In the genomic region with DNA sequence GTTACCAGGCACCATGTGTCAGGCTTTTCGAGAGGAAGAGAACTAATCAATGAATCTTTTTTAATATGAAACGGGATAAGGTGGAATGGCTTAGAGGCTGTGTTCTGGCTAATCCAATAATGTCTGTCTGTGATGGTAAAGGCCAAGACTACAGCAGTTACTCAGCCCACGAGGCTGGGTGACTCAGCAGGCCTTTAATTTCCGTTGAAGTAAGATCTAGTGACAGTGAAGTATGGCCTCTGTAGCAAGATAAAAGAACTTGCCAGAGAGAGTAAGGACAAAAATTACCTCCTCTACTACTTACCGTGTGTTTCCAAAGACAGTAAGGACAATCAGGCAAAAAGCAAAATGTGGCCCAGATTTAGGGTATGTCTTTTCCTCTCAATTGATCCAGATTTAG, we compare ENCODE assay signal across 20 mouse cellular contexts. TPM values are rescaled to one million over a fixed set of nuclear protein-coding genes. Genes with fewer than 3 reads are reported as not detected.
DNase-seq lines count a peak whose midpoint lies in the region.
"Had no signal": no experiment of that assay in that cellular context is flagged by ENCODE, and none has a peak within 500 bp of the region (broad histone marks: within the 10 kb centered on the region; RNA-seq: fewer than 3 reads in every experiment).

No protein-coding gene starts in this region.

- WGBS in forebrain, embryonic 10.5 days = 84% methylated on average over 5 of the region's 5 CpGs

- no peak overlapping the region for H3K4me3 ChIP-seq in forebrain, embryonic 10.5 days
- H3K4me3 ChIP-seq: embryonic facial prominence, embryonic 15.5 days; erythroblast, embryonic 14.5 days; forebrain, embryonic 15.5 days; heart, adult 2 months; heart, embryonic 13.5 days; hindbrain, embryonic 15.5 days had no signal

- H3K27me3 ChIP-seq in forebrain, embryonic 10.5 days (ENCODE audit: poor library complexity, severe bottlenecking) = no peaks in the 10 kb centered on the region
- H3K27me3 ChIP-seq: CH12.LX; embryonic facial prominence, embryonic 15.5 days; forebrain, embryonic 15.5 days; heart, embryonic 13.5 days; hindbrain, embryonic 15.5 days had no signal

- H3K27ac ChIP-seq in forebrain, embryonic 10.5 days = no peak overlapping the region
- H3K27ac ChIP-seq: embryonic facial prominence, embryonic 15.5 days; forebrain, embryonic 15.5 days; heart, adult 2 months; heart, embryonic 13.5 days; hindbrain, embryonic 15.5 days had no signal

- no peaks in the 10 kb centered on the region for H3K36me3 ChIP-seq in forebrain, embryonic 10.5 days (replicated peaks)
- H3K36me3 ChIP-seq: embryonic facial prominence, embryonic 15.5 days; forebrain, embryonic 15.5 days; heart, embryonic 13.5 days; hindbrain, embryonic 15.5 days had no signal

- DNase-seq in adrenal gland, adult (ENCODE audit: inconsistent age in 2 of 2, low spot score in 1 of 2) = peak; percentile 53 to 75
- no peak for DNase-seq in adrenal gland, postnatal 4 days (ENCODE audit: low spot score in 2 of 2)
- DNase-seq in MN1 (ENCODE audit: low spot score) = peak; percentile 44
- DNase-seq in adrenal gland, postnatal 14 days = peak; percentile 24
- DNase-seq in frontal cortex, postnatal 10 days (ENCODE audit: low spot score in 2 of 2) = no peak
- no peak for DNase-seq in forebrain, embryonic 10.5 days (ENCODE audit: extremely low spot score, low spot score)
- no peak for DNase-seq in cerebellum, adult 11 months
- DNase-seq: cerebellum, adult 2 months; cerebellum, postnatal 10 days; embryo, embryonic 11 days; gastrocnemius, postnatal 14 days; heart, adult 2 months; heart, postnatal 36 days; kidney, adult 2 months had no signal

- no peaks in the 10 kb centered on the region for H3K9me3 ChIP-seq in forebrain, embryonic 10.5 days
- H3K9me3 ChIP-seq: embryonic facial prominence, embryonic 15.5 days; forebrain, embryonic 15.5 days; heart, embryonic 13.5 days; hindbrain, embryonic 15.5 days had no signal

- no peaks in the 10 kb centered on the region for H3K4me1 ChIP-seq in forebrain, embryonic 10.5 days
- H3K4me1 ChIP-seq: embryonic facial prominence, embryonic 15.5 days; forebrain, embryonic 15.5 days; heart, embryonic 13.5 days; hindbrain, embryonic 15.5 days had no signal

RNA-seq across cellular contexts. Expression of gene Ubqln2, which starts 46.1 kb away (rescaled TPM):
- total RNA-seq in adrenal gland, postnatal 4 days (2021) = 10 to 100 TPM; 64.4 to 70.0 TPM
- 55.7 and 58.6 TPM in 2 replicates for total RNA-seq in adrenal gland, postnatal 14 days (2021)
- 35.5 and 36.3 TPM in 2 replicates for polyA plus RNA-seq in forebrain, embryonic 10.5 days (2016; fragmentation: Nextera tagmentation; extraction: Ambion mirVana)
- total RNA-seq: CH12.LX had no signal

Comparison
In these comparisons a context has a peak if more than half of its experiments do, and no peak if none do; other contexts are left out.
1. DNase-seq: peak in adrenal gland, adult (2 of 2), MN1 (single experiment) and adrenal gland, postnatal 14 days (single experiment); none in adrenal gland, postnatal 4 days (0 of 2), frontal cortex, postnatal 10 days (0 of 2), forebrain, embryonic 10.5 days (single experiment) and cerebellum, adult 11 months (single experiment).